Mouse (Mus musculus): ENCODE data around the gene Ehbp1. TPM values are rescaled to one million over a fixed set of nuclear protein-coding genes. Genes with fewer than 3 reads are reported as not detected.

The Ehbp1 gene
- polyA plus RNA-seq, 1 experiment from 2014 or later = 11.8 TPM

DNA sequence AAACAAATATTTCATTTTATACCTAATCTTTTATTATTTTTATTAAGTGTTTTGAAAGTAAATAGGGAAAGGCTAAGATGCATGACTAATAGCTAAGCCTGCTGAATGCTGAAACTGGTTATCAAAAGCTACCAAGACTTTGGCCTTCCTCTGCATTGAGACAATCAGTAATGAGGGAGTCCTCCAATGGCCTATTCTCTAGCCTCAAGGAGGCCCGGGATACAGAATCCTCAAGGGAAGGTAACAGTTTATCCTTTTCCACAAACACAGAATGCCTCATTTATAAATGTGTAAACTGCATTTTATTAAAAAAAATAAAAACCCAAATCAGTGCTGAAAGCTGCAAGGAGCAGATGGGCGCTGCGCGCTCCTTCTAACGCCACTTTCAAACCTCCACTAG lies 284.6 kb downstream of the Ehbp1 start:
- no peak overlapping the region for H3K4me2 ChIP-seq
- H3K4me1 ChIP-seq (replicated peaks) = no peaks in the 10 kb centered on the region
- no peak for ATAC-seq (ENCODE audit: insufficient number of reproducible peaks, insufficient read depth, low FRiP score, low TSS enrichment, low read depth)
- WGBS = 92% methylated on average over 5 of the region's 5 CpGs
- no peaks in the 10 kb centered on the region for H3K27me3 ChIP-seq
- peaks cover 11% of the 10 kb centered on the region; the same call in 1 of the 2 replicates for H3K36me3 ChIP-seq
- no peak overlapping the region for H3K27ac ChIP-seq
- no peak overlapping the region for H3K4me3 ChIP-seq (replicated peaks)
- H3K9ac ChIP-seq (replicated peaks) = no peak overlapping the region
- no peaks in the 10 kb centered on the region for H3K9me3 ChIP-seq

- Histone ChIP-seq H3K36me3 (peaks cover 17% of the 10 kb centered on the region; the same call in 1 of the 2 replicates), H3K9me3 (no peaks in the 10 kb centered on the region), H3K27ac (no peak overlapping the region), H3K9ac (replicated peaks) (no peak overlapping the region), H3K4me3 (replicated peaks) (no peak overlapping the region), H3K27me3 (no peaks in the 10 kb centered on the region), H3K4me1 (replicated peaks) (no peaks in the 10 kb centered on the region), H3K4me2 (no peak overlapping the region)
- ATAC-seq (ENCODE audit: insufficient number of reproducible peaks, insufficient read depth, low FRiP score, low TSS enrichment, low read depth) = no peak
- 84% methylated on average over 6 of the region's 6 CpGs for WGBS
Measured at GRCm38 (mm10) chr11:22055908-22056307, 286.2 kb downstream of the Ehbp1 start.

GRCm38 (mm10) chr11:22053034-22053668 lies 288.9 kb downstream of the Ehbp1 start:
- WGBS = 84% methylated on average over 10 of the region's 10 CpGs
- H3K4me1 ChIP-seq (replicated peaks) = no peaks in the 10 kb centered on the region

GRCm38 (mm10) chr11:22050864-22051263 lies 291.2 kb downstream of the Ehbp1 start:
- WGBS = 76% methylated on average over 7 of the region's 7 CpGs
- Histone ChIP-seq H3K27ac (no peak overlapping the region), H3K4me1 (replicated peaks) (no peaks in the 10 kb centered on the region), H3K4me2 (no peak overlapping the region), H3K27me3 (no peaks in the 10 kb centered on the region), H3K9ac (replicated peaks) (no peak overlapping the region), H3K9me3 (no peaks in the 10 kb centered on the region), H3K36me3 (peaks cover 13% of the 10 kb centered on the region; the same call in 1 of the 2 replicates), H3K4me3 (replicated peaks) (no peak overlapping the region)
- ATAC-seq (ENCODE audit: insufficient number of reproducible peaks, insufficient read depth, low FRiP score, low TSS enrichment, low read depth) = no peak

More at GRCm38 (mm10) chr11:22053034-22053668, 288.9 kb downstream of the Ehbp1 start:
- Histone ChIP-seq H3K27ac (no peak overlapping the region), H3K9ac (replicated peaks) (no peak overlapping the region), H3K27me3 (no peaks in the 10 kb centered on the region), H3K4me3 (replicated peaks) (no peak overlapping the region), H3K9me3 (no peaks in the 10 kb centered on the region), H3K4me2 (no peak overlapping the region), H3K36me3 (peaks cover 13% of the 10 kb centered on the region; the same call in 1 of the 2 replicates)
- no peak for ATAC-seq (ENCODE audit: insufficient number of reproducible peaks, insufficient read depth, low FRiP score, low TSS enrichment, low read depth)

- no peak for ATAC-seq (ENCODE audit: insufficient number of reproducible peaks, insufficient read depth, low FRiP score, low TSS enrichment, low read depth)
- H3K9me3 ChIP-seq = no peaks in the 10 kb centered on the region
- 79% methylated on average over 6 of the region's 6 CpGs for WGBS
- no peak overlapping the region for H3K27ac ChIP-seq
- H3K36me3 ChIP-seq = no peaks in the 10 kb centered on the region
- H3K4me3 ChIP-seq (replicated peaks) = no peak overlapping the region
- no peaks in the 10 kb centered on the region for H3K27me3 ChIP-seq
- no peak overlapping the region for H3K4me2 ChIP-seq
- H3K4me1 ChIP-seq (replicated peaks) = no peaks in the 10 kb centered on the region
- no peak overlapping the region for H3K9ac ChIP-seq (replicated peaks)
Measured at GRCm38 (mm10) chr11:22039854-22040426, 302.2 kb downstream of the Ehbp1 start.

DNA sequence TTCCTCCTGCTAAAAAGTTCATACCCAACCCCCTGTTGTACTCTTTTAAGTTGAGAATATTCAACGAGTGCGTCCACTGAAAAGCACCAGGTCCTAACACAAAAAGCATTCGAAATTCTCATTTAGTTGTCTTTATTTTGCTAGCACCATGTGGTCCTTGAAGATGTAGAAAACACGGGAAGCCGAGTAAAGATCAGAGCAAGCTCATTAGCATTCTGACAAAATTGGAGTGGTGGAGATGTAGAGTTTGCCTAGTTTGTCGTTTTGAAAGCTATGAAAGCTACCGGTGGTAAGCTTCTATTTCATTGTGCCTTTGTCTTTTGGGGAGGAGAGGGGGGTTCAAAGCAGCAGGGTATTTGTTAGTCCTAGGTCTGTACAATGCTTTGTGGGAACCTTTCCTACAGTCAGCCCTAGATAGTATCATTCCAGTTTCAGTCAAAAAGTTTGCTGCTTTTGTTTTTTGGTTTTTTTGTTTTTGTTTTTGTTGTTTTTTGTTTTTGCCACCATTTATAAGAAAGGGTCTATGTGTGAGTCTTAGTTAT lies 307.5 kb downstream of the Ehbp1 start:
- no peaks in the 10 kb centered on the region for H3K9me3 ChIP-seq
- no peaks in the 10 kb centered on the region for H3K27me3 ChIP-seq
- no peak for ATAC-seq (ENCODE audit: insufficient number of reproducible peaks, insufficient read depth, low FRiP score, low TSS enrichment, low read depth)
- 57% methylated on average over 7 of the region's 7 CpGs for WGBS
- H3K9ac ChIP-seq (replicated peaks) = no peak overlapping the region
- no peak overlapping the region for H3K4me3 ChIP-seq (replicated peaks)
- no peaks in the 10 kb centered on the region for H3K36me3 ChIP-seq
- H3K4me1 ChIP-seq (replicated peaks) = no peaks in the 10 kb centered on the region
- no peak overlapping the region for H3K27ac ChIP-seq
- H3K4me2 ChIP-seq = no peak overlapping the region

- no peak for ATAC-seq (ENCODE audit: insufficient number of reproducible peaks, insufficient read depth, low FRiP score, low TSS enrichment, low read depth)
- 90% methylated on average over 3 of the region's 3 CpGs for WGBS
- H3K27ac ChIP-seq = no peak overlapping the region
Measured at GRCm38 (mm10) chr11:22033582-22033981, 308.5 kb downstream of the Ehbp1 start.

DNA sequence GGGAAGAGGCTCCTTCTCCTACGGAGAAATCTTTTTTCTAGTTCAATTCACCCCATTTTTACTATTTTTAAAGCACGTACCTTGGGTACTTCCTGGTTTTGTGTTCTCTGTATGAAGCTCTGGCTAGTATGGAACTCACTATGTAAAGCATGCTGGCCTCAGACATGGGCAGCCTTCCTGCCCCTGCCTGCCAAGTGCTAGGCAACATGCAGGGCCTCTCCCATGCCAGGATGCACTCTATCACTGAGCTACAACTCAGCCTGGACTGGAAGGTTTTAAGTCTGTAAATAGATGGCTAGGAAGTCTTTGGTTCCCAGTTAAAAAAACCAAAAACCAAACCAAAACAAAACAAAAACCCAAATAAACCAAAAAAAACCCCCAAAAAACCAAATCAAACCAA lies 321.5 kb downstream of the Ehbp1 start:
- Histone ChIP-seq H3K27me3 (no peaks in the 10 kb centered on the region), H3K4me3 (replicated peaks) (no peak overlapping the region), H3K27ac (no peak overlapping the region), H3K9ac (replicated peaks) (no peak overlapping the region), H3K9me3 (no peaks in the 10 kb centered on the region), H3K4me2 (no peak overlapping the region), H3K4me1 (replicated peaks) (no peaks in the 10 kb centered on the region), H3K36me3 (no peaks in the 10 kb centered on the region)
- WGBS = 98% methylated on average over 2 of the region's 2 CpGs
- no peak for ATAC-seq (ENCODE audit: insufficient number of reproducible peaks, insufficient read depth, low FRiP score, low TSS enrichment, low read depth)

More at GRCm38 (mm10) chr11:22033582-22033981, 308.5 kb downstream of the Ehbp1 start:
- H3K4me3 ChIP-seq (replicated peaks) = no peak overlapping the region
- no peak overlapping the region for H3K9ac ChIP-seq (replicated peaks)
- no peaks in the 10 kb centered on the region for H3K9me3 ChIP-seq
- H3K36me3 ChIP-seq = no peaks in the 10 kb centered on the region
- no peaks in the 10 kb centered on the region for H3K27me3 ChIP-seq
- H3K4me2 ChIP-seq = no peak overlapping the region
- H3K4me1 ChIP-seq (replicated peaks) = no peaks in the 10 kb centered on the region

GRCm38 (mm10) chr11:22017444-22017843 lies 324.6 kb downstream of the Ehbp1 start:
- H3K4me1 ChIP-seq (replicated peaks) = no peaks in the 10 kb centered on the region
- H3K27me3 ChIP-seq = no peaks in the 10 kb centered on the region
- no peak overlapping the region for H3K4me2 ChIP-seq
- no peak overlapping the region for H3K27ac ChIP-seq
- no peaks in the 10 kb centered on the region for H3K9me3 ChIP-seq
- 70% methylated on average over 8 of the region's 8 CpGs for WGBS
- H3K4me3 ChIP-seq (replicated peaks) = no peak overlapping the region
- H3K9ac ChIP-seq (replicated peaks) = no peak overlapping the region
- H3K36me3 ChIP-seq = no peaks in the 10 kb centered on the region
- no peak for ATAC-seq (ENCODE audit: insufficient number of reproducible peaks, insufficient read depth, low FRiP score, low TSS enrichment, low read depth)

GRCm38 (mm10) chr11:22016341-22016740 lies 325.8 kb downstream of the Ehbp1 start:
- 84% methylated on average over 3 of the region's 3 CpGs for WGBS
- no peaks in the 10 kb centered on the region for H3K4me1 ChIP-seq (replicated peaks)
- no peak overlapping the region for H3K27ac ChIP-seq
- ATAC-seq (ENCODE audit: insufficient number of reproducible peaks, insufficient read depth, low FRiP score, low TSS enrichment, low read depth) = no peak
- H3K9ac ChIP-seq (replicated peaks) = no peak overlapping the region
- no peaks in the 10 kb centered on the region for H3K36me3 ChIP-seq
- H3K9me3 ChIP-seq = no peaks in the 10 kb centered on the region
- no peaks in the 10 kb centered on the region for H3K27me3 ChIP-seq
- no peak overlapping the region for H3K4me2 ChIP-seq
- no peak overlapping the region for H3K4me3 ChIP-seq (replicated peaks)

GRCm38 (mm10) chr11:22008817-22009216 lies 333.3 kb downstream of the Ehbp1 start:
- ATAC-seq (ENCODE audit: insufficient number of reproducible peaks, insufficient read depth, low FRiP score, low TSS enrichment, low read depth) = no peak
- Histone ChIP-seq H3K9me3 (no peaks in the 10 kb centered on the region), H3K9ac (replicated peaks) (no peak overlapping the region), H3K4me1 (replicated peaks) (peaks cover 16% of the 10 kb centered on the region), H3K36me3 (no peaks in the 10 kb centered on the region), H3K4me2 (no peak overlapping the region), H3K4me3 (replicated peaks) (no peak overlapping the region), H3K27ac (no peak overlapping the region), H3K27me3 (peaks cover 58% of the 10 kb centered on the region)
- WGBS = 12% methylated on average over 2 of the region's 2 CpGs

All from limb, embryonic 12.5 days (tissue).